Mouse (Mus musculus): ENCODE measurements at regions not wholly inside any gene's neighbourhood (a gene's known extent, or its start where the extent isn't known, plus 50 kb on each side); places are given as distances from the start of the nearest gene placed in this dataset.

DNA sequence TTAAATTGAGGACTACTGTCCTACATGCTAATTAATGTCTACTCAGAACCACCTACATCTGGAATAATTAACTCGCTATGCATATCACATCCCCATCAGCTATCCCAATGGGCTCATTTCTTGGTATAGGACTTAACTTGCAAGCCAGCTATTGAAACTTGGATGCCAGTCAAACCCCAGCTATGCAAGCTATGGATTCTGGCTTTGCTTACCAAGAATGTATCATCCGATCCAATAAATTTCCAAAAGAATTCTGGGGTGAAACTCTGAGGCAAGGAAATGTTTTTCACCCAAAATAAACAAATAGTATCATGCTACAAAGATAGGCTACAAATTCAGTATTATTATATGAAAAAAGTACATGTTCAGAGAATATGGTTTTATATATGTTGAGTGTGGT lies 392.8 kb upstream of the Adamts5 start:
- Histone ChIP-seq H3K9ac (ENCODE audit: low read depth, low read length) (no peak overlapping the region), H3K4me2 (ENCODE audit: low read length) (no peak overlapping the region), H3K4me1 (ENCODE audit: control insufficient read depth, insufficient read depth, low read length) (no peaks in the 10 kb centered on the region), H3K4me3 (ENCODE audit: low read depth, low read length) (no peak overlapping the region), H3K27me3 (ENCODE audit: control insufficient read depth, insufficient read depth, low read depth, low read length) (no peaks in the 10 kb centered on the region), H3K36me3 (ENCODE audit: control insufficient read depth, insufficient read depth, low read length) (no peaks in the 10 kb centered on the region), H3K27ac (ENCODE audit: low read length) (no peak overlapping the region), H3K9me3 (replicated peaks; ENCODE audit: control insufficient read depth, low read length, poor library complexity, severe bottlenecking) (no peaks in the 10 kb centered on the region)
- 95% methylated on average over 2 of the region's 2 CpGs for WGBS
- no peak for ATAC-seq

DNA sequence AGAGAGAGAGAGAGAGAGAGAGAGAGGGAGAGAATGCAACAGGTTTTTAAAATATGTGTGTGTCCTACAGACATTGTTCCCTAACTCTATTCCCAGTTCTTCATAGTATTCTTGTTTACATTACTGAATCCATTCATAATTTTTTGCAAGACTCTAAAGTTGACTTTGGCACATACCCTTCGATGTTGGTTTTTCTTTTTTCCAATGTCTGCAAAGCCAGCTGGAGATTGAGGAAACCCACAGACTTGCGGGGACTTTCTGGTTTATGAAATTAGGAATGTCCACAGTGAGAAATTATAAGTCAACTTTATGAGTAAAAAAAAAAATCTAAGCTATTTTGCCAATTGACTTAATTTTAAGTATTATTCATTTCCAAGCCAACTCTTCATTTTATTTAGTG lies 379.7 kb upstream of the Adamts5 start:
- Histone ChIP-seq H3K9me3 (replicated peaks; ENCODE audit: control insufficient read depth, low read length, poor library complexity, severe bottlenecking) (no peaks in the 10 kb centered on the region), H3K4me1 (ENCODE audit: control insufficient read depth, insufficient read depth, low read length) (no peaks in the 10 kb centered on the region), H3K4me3 (ENCODE audit: low read depth, low read length) (no peak overlapping the region), H3K36me3 (ENCODE audit: control insufficient read depth, insufficient read depth, low read length) (no peaks in the 10 kb centered on the region), H3K9ac (ENCODE audit: low read depth, low read length) (no peak overlapping the region), H3K27me3 (ENCODE audit: control insufficient read depth, insufficient read depth, low read depth, low read length) (no peaks in the 10 kb centered on the region), H3K27ac (ENCODE audit: low read length) (no peak overlapping the region), H3K4me2 (ENCODE audit: low read length) (no peak overlapping the region)
- 94% methylated on average over 2 of the region's 2 CpGs for WGBS
- ATAC-seq: no peak

DNA sequence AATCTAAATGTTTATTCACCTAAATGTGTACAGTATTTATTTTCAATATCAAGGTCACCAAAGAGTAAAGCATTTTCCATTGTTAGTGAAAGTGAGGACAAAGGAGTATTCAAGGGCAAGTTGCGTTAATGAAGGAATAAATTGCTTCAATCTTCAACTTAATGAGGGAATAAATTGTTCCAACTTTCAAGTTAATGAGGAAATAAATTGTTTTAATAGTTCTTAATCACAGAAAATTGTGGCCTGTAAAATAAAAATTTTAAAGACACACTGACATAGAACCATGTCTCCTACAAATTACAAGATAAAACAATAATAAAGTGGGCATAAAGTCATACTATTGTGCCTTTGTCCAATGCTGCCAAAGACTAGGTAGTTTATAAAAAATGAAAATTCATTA lies 375.4 kb upstream of the Adamts5 start:
- no peak for ATAC-seq
- Histone ChIP-seq H3K27me3 (ENCODE audit: control insufficient read depth, insufficient read depth, low read depth, low read length) (no peaks in the 10 kb centered on the region), H3K9me3 (replicated peaks; ENCODE audit: control insufficient read depth, low read length, poor library complexity, severe bottlenecking) (no peaks in the 10 kb centered on the region), H3K4me1 (ENCODE audit: control insufficient read depth, insufficient read depth, low read length) (no peaks in the 10 kb centered on the region), H3K4me2 (ENCODE audit: low read length) (no peak overlapping the region), H3K27ac (ENCODE audit: low read length) (no peak overlapping the region), H3K36me3 (ENCODE audit: control insufficient read depth, insufficient read depth, low read length) (no peaks in the 10 kb centered on the region), H3K9ac (ENCODE audit: low read depth, low read length) (no peak overlapping the region), H3K4me3 (ENCODE audit: low read depth, low read length) (no peak overlapping the region)
- WGBS: 80% methylated on average over 1 of the region's 1 CpGs

DNA sequence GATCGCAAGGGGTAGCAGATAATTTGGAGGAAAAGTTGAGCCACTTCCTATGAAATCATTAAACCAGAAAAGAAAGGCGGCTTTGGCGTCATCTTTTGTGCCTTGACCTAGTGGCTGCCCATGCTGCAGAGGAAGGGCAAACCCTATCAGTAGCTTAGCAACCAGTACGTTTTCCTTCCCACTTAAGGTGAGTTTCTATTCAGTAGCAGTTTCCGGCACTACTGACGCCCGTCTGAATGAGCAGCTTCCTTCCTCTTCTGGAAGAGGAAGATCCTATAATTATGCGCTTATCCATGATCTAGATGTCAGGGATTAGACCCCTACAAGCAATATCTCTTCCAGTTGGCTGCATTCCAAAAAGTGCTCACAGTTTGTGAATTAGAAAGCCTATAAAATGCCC lies 360.0 kb upstream of the Adamts5 start:
- no peak for ATAC-seq
- H3K36me3 ChIP-seq (ENCODE audit: control insufficient read depth, insufficient read depth, low read length): no peaks in the 10 kb centered on the region
- WGBS: 46% methylated on average over 8 of the region's 8 CpGs

DNA sequence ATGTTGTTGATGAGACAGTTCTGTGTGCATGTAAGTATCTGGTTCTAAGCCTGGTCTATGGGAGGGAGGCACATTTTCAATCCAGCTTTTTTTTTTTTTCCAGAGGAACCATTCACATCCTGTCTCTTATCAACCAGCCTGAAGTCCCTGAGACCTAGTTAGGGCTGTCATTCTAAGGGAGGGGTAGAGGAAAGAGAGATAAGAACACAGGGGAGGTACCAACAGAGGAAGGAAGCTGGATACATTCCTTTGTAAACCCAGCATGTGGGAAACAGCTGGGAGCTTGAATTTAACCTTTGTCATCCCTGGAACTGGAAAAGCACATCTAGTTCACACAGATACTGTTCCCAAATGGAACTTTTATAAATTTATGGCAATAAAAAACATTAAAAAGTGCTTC lies 351.0 kb upstream of the Adamts5 start:
- H3K4me3 ChIP-seq (ENCODE audit: low read depth, low read length): no peak overlapping the region
- no peak overlapping the region for H3K27ac ChIP-seq (ENCODE audit: low read length)
- no peaks in the 10 kb centered on the region for H3K27me3 ChIP-seq (ENCODE audit: control insufficient read depth, insufficient read depth, low read depth, low read length)
- H3K9ac ChIP-seq (ENCODE audit: low read depth, low read length): no peak overlapping the region
- no peaks in the 10 kb centered on the region for H3K36me3 ChIP-seq (ENCODE audit: control insufficient read depth, insufficient read depth, low read length)
- H3K4me2 ChIP-seq (ENCODE audit: low read length): no peak overlapping the region
- no peaks in the 10 kb centered on the region for H3K4me1 ChIP-seq (ENCODE audit: control insufficient read depth, insufficient read depth, low read length)
- 0 out of 2 replicates have a peak, but pooled peaks cover 3% of the 10 kb centered on the region for H3K9me3 ChIP-seq (replicated peaks; ENCODE audit: control insufficient read depth, low read length, poor library complexity, severe bottlenecking)
- no peak for ATAC-seq

More for the DNA sequence above, 360.0 kb upstream of the Adamts5 start:
- Histone ChIP-seq H3K4me2 (ENCODE audit: low read length) (no peak overlapping the region), H3K9me3 (replicated peaks; ENCODE audit: control insufficient read depth, low read length, poor library complexity, severe bottlenecking) (no peaks in the 10 kb centered on the region), H3K9ac (ENCODE audit: low read depth, low read length) (no peak overlapping the region), H3K27ac (ENCODE audit: low read length) (no peak overlapping the region), H3K27me3 (ENCODE audit: control insufficient read depth, insufficient read depth, low read depth, low read length) (no peaks in the 10 kb centered on the region), H3K4me1 (ENCODE audit: control insufficient read depth, insufficient read depth, low read length) (no peaks in the 10 kb centered on the region), H3K4me3 (ENCODE audit: low read depth, low read length) (no peak overlapping the region)

DNA sequence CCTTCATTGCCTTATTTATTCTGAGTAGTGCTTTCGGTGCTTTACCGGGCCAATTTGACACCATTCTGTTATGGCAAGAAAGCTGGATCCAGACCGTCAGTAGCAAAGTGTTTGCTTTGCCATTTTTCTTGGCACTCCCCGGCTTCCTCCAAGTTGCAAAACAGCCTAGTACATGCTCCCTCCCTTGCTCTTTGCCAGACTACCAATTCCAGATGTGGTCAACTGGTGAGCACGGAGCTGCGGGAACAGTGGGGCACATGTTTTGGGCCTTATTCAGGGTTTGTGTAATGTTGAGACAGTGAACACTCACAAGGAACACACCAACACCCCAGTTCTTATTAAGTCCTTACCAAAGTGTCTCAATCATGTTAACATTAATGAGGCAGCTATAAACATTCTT lies 348.4 kb upstream of the Adamts5 start:
- H3K36me3 ChIP-seq (ENCODE audit: control insufficient read depth, insufficient read depth, low read length): no peaks in the 10 kb centered on the region

DNA sequence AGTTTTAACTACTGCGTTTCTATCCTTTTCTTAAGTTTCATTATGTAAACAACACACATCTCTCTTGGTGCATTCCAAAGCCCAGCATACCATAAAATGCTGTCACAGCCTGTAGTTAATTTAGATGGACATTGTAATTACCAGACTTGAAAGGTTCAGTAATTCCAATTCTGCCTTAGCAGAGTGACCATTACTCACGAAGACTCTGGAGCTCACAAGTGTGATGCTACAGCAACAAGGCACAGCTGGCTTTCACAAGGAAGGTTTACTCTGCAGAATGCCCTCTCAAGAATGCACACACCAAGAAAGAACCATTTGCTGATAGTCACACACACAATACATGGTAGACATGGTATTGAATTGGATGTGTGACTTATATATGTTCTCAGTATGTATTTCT lies 342.6 kb upstream of the Adamts5 start:
- Histone ChIP-seq H3K27me3 (ENCODE audit: control insufficient read depth, insufficient read depth, low read depth, low read length) (no peaks in the 10 kb centered on the region), H3K4me1 (ENCODE audit: control insufficient read depth, insufficient read depth, low read length) (no peaks in the 10 kb centered on the region), H3K4me3 (ENCODE audit: low read depth, low read length) (no peak overlapping the region), H3K27ac (ENCODE audit: low read length) (no peak overlapping the region), H3K4me2 (ENCODE audit: low read length) (no peak overlapping the region), H3K36me3 (ENCODE audit: control insufficient read depth, insufficient read depth, low read length) (no peaks in the 10 kb centered on the region), H3K9me3 (replicated peaks; ENCODE audit: control insufficient read depth, low read length, poor library complexity, severe bottlenecking) (0 out of 2 replicates have a peak, but pooled peaks cover 3% of the 10 kb centered on the region), H3K9ac (ENCODE audit: low read depth, low read length) (no peak overlapping the region)
- WGBS: 79% methylated on average over 2 of the region's 2 CpGs
- ATAC-seq: no peak

More for the DNA sequence above, 348.4 kb upstream of the Adamts5 start:
- ATAC-seq: no peak
- H3K9ac ChIP-seq (ENCODE audit: low read depth, low read length): no peak overlapping the region
- H3K4me3 ChIP-seq (ENCODE audit: low read depth, low read length): no peak overlapping the region
- H3K27ac ChIP-seq (ENCODE audit: low read length): no peak overlapping the region
- no peaks in the 10 kb centered on the region for H3K27me3 ChIP-seq (ENCODE audit: control insufficient read depth, insufficient read depth, low read depth, low read length)
- H3K9me3 ChIP-seq (replicated peaks; ENCODE audit: control insufficient read depth, low read length, poor library complexity, severe bottlenecking): 0 out of 2 replicates have a peak, but pooled peaks cover 3% of the 10 kb centered on the region
- no peaks in the 10 kb centered on the region for H3K4me1 ChIP-seq (ENCODE audit: control insufficient read depth, insufficient read depth, low read length)
- 88% methylated on average over 6 of the region's 6 CpGs for WGBS
- H3K4me2 ChIP-seq (ENCODE audit: low read length): no peak overlapping the region

DNA sequence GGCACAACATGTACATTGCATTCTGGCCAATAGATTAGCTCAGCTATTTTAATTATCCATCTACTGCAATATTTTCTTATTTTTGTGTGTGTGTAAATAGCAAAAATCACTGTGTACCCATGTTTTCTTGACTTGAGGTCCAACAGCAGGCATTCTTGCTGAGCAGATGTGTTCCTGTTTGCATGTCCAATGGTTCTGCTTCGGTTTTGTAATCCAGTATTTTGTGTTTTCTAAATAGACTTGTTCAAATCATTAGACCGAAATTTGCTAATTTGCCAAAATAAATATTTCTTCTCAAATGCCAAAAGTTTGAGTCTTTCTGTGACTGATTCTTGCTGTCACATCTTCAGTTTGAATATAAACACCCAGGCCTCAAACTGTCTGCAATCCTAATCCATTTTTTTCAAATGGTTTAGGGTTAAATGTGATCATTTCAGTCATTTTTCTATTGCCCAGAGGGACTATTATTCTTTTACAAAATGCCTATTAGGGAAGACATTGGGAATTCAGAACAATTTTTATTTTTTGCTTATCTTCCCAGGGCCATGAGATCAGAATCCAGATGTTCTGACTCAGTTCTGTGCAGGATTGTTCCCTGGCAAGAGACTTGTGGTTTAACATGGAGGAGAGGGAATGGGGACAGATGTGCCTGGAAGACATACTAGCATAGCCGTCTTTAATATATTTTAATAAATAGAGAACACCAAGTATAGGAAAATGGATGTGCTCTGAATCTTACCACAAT lies 341.3 kb upstream of the Adamts5 start:
- 91% methylated on average over 3 of the region's 3 CpGs for WGBS

DNA sequence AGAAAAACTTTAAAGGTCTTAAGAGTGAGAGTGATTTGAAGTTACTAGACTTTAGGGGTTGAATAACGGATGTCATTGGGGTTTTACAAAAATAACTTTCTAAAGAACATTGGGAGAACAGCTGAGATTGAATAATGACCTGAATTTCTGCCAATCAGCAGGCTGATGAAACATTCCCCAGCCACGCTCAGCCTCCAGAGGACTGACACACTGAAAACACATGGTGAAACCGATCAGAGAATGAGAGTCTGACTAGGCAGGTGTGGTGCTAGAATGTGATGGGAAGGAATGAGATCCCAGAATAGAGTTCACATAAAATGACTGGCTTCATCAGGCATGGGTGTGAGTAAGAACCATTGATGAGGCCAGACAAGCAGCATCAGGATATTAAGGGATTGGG lies 321.4 kb upstream of the Adamts5 start:
- Histone ChIP-seq H3K9ac (ENCODE audit: low read depth, low read length) (no peak overlapping the region), H3K27me3 (ENCODE audit: control insufficient read depth, insufficient read depth, low read depth, low read length) (no peaks in the 10 kb centered on the region), H3K9me3 (replicated peaks; ENCODE audit: control insufficient read depth, low read length, poor library complexity, severe bottlenecking) (no peaks in the 10 kb centered on the region), H3K27ac (ENCODE audit: low read length) (no peak overlapping the region), H3K4me2 (ENCODE audit: low read length) (no peak overlapping the region), H3K4me3 (ENCODE audit: low read depth, low read length) (no peak overlapping the region), H3K4me1 (ENCODE audit: control insufficient read depth, insufficient read depth, low read length) (no peaks in the 10 kb centered on the region), H3K36me3 (ENCODE audit: control insufficient read depth, insufficient read depth, low read length) (no peaks in the 10 kb centered on the region)
- 78% methylated on average over 3 of the region's 3 CpGs for WGBS
- no peak for ATAC-seq

More for the DNA sequence above, 341.3 kb upstream of the Adamts5 start:
- no peaks in the 10 kb centered on the region for H3K27me3 ChIP-seq (ENCODE audit: control insufficient read depth, insufficient read depth, low read depth, low read length)
- no peaks in the 10 kb centered on the region for H3K36me3 ChIP-seq (ENCODE audit: control insufficient read depth, insufficient read depth, low read length)
- no peak overlapping the region for H3K4me2 ChIP-seq (ENCODE audit: low read length)
- H3K9me3 ChIP-seq (replicated peaks; ENCODE audit: control insufficient read depth, low read length, poor library complexity, severe bottlenecking): no peaks in the 10 kb centered on the region
- no peak overlapping the region for H3K4me3 ChIP-seq (ENCODE audit: low read depth, low read length)
- H3K9ac ChIP-seq (ENCODE audit: low read depth, low read length): no peak overlapping the region
- no peaks in the 10 kb centered on the region for H3K4me1 ChIP-seq (ENCODE audit: control insufficient read depth, insufficient read depth, low read length)
- ATAC-seq: no peak
- no peak overlapping the region for H3K27ac ChIP-seq (ENCODE audit: low read length)
